Mouse (Mus musculus) heart, embryonic 13.5 days (tissue): ENCODE measurements around the gene Ccdc163. TPM values are rescaled to one million over a fixed set of nuclear protein-coding genes. Genes with fewer than 3 reads are reported as not detected.

Source experiments
- ATAC-seq: fragments of 200-750 bp; cut with Nextera tagmentation; 2 replicates; pipeline ENCODE4 v1.8.0; 2017; ENCODE audit warnings: moderate TSS enrichment; ENCODE audit not compliant: insufficient number of reproducible peaks, low FRiP score, low TSS enrichment; ENCODE audit errors: extremely low read depth
- H3K27ac ChIP-seq: fragments of 300-500 bp; sonication (generic); replicated peaks from 2 replicates; pipeline ENCODE4 v1.5.1; 2015; ENCODE audit warnings: moderate library complexity, mild to moderate bottlenecking, inconsistent platforms
- H3K27me3 ChIP-seq: fragments of 300-500 bp; sonication (generic); replicated peaks from 2 replicates; pipeline ENCODE4 v1.6.1; 2015; ENCODE audit warnings: mild to moderate bottlenecking, inconsistent platforms
- H3K36me3 ChIP-seq: fragments of 300-500 bp; sonication (generic); 2 replicates; pipeline ENCODE4 v1.6.1; 2015; ENCODE audit warnings: mild to moderate bottlenecking, inconsistent platforms
- H3K4me1 ChIP-seq: fragments of 300-500 bp; sonication (generic); 2 replicates; pipeline ENCODE4 v1.6.1; 2015; ENCODE audit warnings: inconsistent platforms
- H3K4me2 ChIP-seq: fragments of 300-500 bp; sonication (generic); 2 replicates; pipeline ENCODE4 v1.6.1; 2015; ENCODE audit warnings: inconsistent platforms, mild to moderate bottlenecking, moderate library complexity
- H3K4me3 ChIP-seq: fragments of 300-500 bp; sonication (generic); 2 replicates; pipeline ENCODE4 v1.5.1; 2015; ENCODE audit warnings: moderate library complexity, mild to moderate bottlenecking, inconsistent platforms
- H3K9ac ChIP-seq: fragments of 300-500 bp; sonication (generic); 2 replicates; pipeline ENCODE4 v1.6.1; 2015; ENCODE audit warnings: inconsistent platforms, mild to moderate bottlenecking, moderate library complexity
- H3K9me3 ChIP-seq: fragments of 300-500 bp; sonication (generic); 2 replicates; pipeline ENCODE4 v1.6.1; 2016; ENCODE audit warnings: inconsistent platforms
- WGBS: fragments of 180-500 bp; shearing (Covaris S2); methylation state at CpG from one replicate; pipeline ENCODE4 v1.1.7; 2015; ENCODE audit warnings: mixed read lengths; 5-methylcytosine and 5-hydroxymethylcytosine counted together
- polyA plus RNA-seq: library from polyadenylated mRNA; unstranded; fragments of >200 nt; fragmentation: Nextera tagmentation; extraction: Ambion mirVana; gene quantifications from 2 replicates; pipeline ENCODE4 v1.2.1, GENCODE M21; 2015

Ccdc163 gene
- polyA plus RNA-seq, 1 experiment from 2014 or later = 17.9 TPM

DNA sequence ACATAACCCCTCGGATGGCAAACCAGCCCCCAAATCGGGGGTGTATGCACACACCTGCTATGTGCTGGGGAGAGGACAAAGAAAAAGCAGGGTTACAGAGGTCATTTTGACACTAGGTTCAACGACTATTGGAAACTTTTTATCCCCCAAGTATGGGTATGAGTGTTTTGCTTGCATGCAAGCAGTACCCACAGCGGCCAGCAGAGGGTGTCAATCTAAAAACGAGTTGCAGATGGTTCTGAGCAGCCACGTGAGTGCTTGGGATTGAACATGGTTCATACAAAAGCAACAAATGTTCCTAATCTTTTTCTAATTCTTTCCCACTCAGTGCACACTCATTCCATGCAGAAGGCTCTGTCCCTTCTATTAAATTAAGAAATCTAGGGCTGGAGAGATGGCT lies 4.5 kb upstream of the Ccdc163 start:
- ATAC-seq = no peak
- Histone ChIP-seq H3K9ac (no peak overlapping the region), H3K4me1 (peaks cover 11% of the 10 kb centered on the region), H3K36me3 (peaks cover 56% of the 10 kb centered on the region), H3K9me3 (no peaks in the 10 kb centered on the region), H3K4me2 (no peak overlapping the region), H3K27me3 (no peaks in the 10 kb centered on the region), H3K27ac (no peak overlapping the region), H3K4me3 (no peak overlapping the region)
- 36% methylated on average over 6 of the region's 6 CpGs for WGBS

DNA sequence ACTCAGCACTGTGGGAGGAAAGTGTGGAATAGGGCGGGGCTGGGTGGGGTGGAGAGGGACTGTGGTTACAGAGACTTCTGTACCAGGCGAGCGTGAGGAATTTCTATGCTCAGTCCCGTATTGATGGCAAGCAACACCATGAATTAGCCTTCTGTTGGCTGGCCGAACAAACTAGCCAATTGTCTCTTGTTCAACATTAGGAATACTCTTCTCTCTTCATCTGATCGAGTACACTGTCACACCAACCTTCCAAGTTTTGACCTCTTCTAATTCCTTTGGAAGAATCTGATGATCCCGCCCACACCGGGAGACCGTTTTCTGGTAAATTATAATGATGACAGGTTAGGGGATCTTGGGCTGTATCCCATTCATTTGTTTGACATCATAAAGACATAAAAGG lies 643 bp upstream of the Ccdc163 start:
- ATAC-seq = no peak
- WGBS = 12% methylated on average over 9 of the region's 9 CpGs
- Histone ChIP-seq H3K27ac (peak overlapping the region; percentile 53), H3K27me3 (no peaks in the 10 kb centered on the region), H3K4me1 (peaks cover 16% of the 10 kb centered on the region), H3K9ac (peak overlapping the region; percentile 85), H3K9me3 (no peaks in the 10 kb centered on the region), H3K36me3 (peaks cover 26% of the 10 kb centered on the region), H3K4me2 (peak overlapping the region; percentile 87), H3K4me3 (peak overlapping the region; percentile 63)

DNA sequence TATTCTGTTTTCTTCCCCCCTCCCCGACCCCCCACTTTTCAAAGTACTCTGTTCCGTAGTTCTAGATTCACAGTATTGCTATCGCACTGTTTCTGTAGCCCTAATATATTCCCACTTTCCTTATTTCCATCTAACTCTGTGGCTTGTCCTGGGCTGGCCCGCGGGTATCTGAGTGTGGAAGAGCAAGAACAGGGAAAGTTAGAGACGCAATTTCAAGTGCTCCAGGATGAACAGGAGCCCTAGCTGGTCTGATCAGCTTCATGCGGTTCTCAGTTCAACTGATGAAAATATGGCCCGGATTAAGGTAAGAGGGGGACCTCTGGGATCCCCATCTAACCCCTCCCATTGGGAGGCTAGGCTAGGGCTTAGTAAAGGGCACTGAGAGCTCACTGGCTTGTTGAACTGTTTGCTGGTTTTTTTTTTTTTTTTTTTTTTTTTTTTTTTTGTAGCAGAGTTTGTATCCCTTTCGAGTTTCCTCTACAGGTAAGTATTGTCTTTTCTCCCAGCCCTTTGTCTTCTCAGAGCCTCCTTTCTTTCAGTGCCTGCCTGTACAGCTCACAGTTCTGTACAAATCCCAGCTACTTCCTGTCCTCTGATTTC lies 582 bp downstream of the Ccdc163 start:
- no peak for ATAC-seq
- peak overlapping the region; percentile 87 for H3K4me2 ChIP-seq
- WGBS = 5% methylated on average over 9 of the region's 9 CpGs
- H3K4me1 ChIP-seq = peaks cover 16% of the 10 kb centered on the region
- H3K27ac ChIP-seq = no peak overlapping the region
- peak overlapping the region; percentile 63 for H3K4me3 ChIP-seq
- H3K36me3 ChIP-seq = peaks cover 14% of the 10 kb centered on the region
- H3K9ac ChIP-seq = peak overlapping the region; percentile 82
- H3K27me3 ChIP-seq = no peaks in the 10 kb centered on the region
- no peaks in the 10 kb centered on the region for H3K9me3 ChIP-seq

DNA sequence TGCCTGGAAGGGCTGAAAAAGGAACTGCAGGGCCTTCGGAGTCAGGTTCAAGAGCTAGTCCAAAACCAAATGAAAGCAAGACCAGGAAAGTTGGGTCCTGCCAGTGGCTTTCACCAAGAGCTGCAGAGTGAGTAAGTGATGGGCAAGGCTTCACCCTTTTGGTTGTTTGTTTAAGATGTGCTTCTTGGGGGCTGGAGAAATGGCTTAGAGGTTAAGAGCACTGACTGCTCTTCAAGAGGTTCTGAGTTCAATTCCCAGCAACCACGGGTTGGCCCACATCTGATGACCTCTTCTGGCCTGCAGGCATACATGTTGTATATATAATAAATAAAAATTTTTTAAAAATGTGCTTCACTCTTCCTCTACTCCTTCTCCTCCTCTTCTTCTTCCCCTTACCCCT lies 1.8 kb downstream of the Ccdc163 start:
- H3K4me3 ChIP-seq = no peak overlapping the region
- H3K27ac ChIP-seq = no peak overlapping the region
- ATAC-seq = no peak
- H3K36me3 ChIP-seq = peaks cover 8% of the 10 kb centered on the region
- H3K4me1 ChIP-seq = peaks cover 16% of the 10 kb centered on the region
- no peak overlapping the region for H3K4me2 ChIP-seq
- H3K9me3 ChIP-seq = no peaks in the 10 kb centered on the region
- no peak overlapping the region for H3K9ac ChIP-seq
- WGBS = 87% methylated on average over 2 of the region's 2 CpGs
- H3K27me3 ChIP-seq = no peaks in the 10 kb centered on the region

DNA sequence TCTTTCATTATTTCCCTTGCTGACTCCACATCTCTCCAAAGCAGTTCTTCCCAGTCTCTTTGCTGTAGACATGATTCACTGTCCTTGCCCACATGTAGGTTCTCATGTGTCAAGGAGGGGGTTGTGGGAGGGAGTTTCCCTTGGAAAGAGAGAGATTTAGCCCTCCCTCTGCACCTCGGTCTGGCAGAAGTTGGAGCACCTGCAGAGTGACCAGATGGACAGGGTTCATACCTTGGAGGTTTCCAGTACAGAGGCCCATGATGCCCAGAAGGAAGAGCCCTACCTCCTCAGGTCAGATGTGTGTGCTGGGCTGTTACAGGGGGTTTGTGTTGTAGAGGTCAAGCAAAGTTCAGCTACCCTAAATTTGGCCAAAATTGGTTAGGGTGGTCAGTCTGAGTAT lies 4.2 kb downstream of the Ccdc163 start:
- Histone ChIP-seq H3K4me3 (no peak overlapping the region), H3K4me1 (peaks cover 11% of the 10 kb centered on the region), H3K9me3 (no peaks in the 10 kb centered on the region), H3K27ac (no peak overlapping the region), H3K4me2 (no peak overlapping the region), H3K9ac (no peak overlapping the region), H3K36me3 (peaks cover 18% of the 10 kb centered on the region), H3K27me3 (no peaks in the 10 kb centered on the region)
- ATAC-seq = no peak
- WGBS = 71% methylated on average over 1 of the region's 1 CpGs

DNA sequence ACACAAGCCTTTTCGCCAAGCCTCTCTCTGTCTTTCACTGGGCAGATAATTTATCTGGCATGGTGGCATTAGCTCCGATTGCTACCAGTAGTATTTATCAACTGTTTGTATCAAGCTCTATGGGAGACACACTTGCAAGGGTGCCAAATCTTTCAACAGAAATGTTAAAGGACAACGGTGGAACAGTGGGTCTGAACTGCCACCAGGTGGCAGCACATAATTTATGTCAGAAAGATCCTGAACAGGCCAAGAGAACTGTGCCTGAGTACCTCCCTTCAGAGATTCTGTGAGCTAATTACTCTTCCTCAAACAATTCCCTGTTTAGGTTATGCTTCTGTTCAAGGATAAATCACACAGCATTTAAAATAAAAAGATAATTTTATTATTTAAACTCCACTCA lies 11.1 kb downstream of the Ccdc163 start:
- no peaks in the 10 kb centered on the region for H3K27me3 ChIP-seq
- 15% methylated on average over 3 of the region's 3 CpGs for WGBS
- peaks cover 18% of the 10 kb centered on the region for H3K4me1 ChIP-seq
- H3K9me3 ChIP-seq = no peaks in the 10 kb centered on the region
- no peak overlapping the region for H3K4me2 ChIP-seq
- no peak overlapping the region for H3K27ac ChIP-seq
- peaks cover 15% of the 10 kb centered on the region for H3K36me3 ChIP-seq
- no peak overlapping the region for H3K4me3 ChIP-seq
- no peak overlapping the region for H3K9ac ChIP-seq
- no peak for ATAC-seq

DNA sequence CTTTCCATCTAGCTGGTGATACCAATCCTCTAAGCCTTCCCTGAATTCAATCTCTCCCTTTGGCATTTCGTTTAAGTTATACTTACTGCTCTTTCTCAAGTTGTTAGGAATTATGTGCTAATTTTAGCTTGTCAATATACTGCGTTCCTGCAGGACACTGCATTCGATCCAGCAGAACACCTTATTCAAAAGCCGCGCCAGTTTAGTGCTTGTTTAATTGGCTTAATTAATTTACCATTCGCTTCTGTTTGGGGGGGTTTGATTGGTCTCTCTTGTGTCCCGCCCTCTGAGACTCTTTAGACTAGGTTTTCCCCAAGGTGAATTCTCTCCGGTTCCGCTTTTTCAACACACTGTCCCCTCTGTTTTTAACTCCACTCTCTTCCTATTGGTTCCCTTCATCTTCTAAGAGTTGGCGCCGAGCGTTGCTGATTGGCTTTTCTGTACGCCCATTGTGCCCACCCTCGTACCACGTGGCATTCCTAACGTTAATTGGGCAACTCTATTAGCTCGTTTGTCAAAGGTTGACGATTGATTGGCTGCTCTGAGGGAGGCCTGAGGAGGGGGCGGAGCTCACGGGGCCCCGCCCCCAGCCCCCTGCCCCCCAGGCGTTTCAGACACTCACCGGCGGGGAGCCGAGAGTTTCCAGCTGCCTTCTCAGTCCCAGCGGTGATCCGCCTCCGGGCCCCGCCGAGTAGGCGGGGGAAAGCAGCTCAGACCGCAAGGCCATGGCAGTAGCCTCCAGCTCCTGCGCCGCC lies 12.2 kb downstream of the Ccdc163 start, which contains the start of gene Tesk2:
Gene Tesk2 (plus strand): TSS at position 606 of the 755 bp plus-strand sequence.
- Histone ChIP-seq H3K9ac (peak within 1 kb of the TSS; percentile 90), H3K4me1 (peaks cover 18% of the 10 kb centered on the region), H3K9me3 (no peaks in the 10 kb centered on the region), H3K27me3 (no peaks in the 10 kb centered on the region), H3K4me3 (peak within 1 kb of the TSS; percentile 86), H3K36me3 (peaks cover 6% of the 10 kb centered on the region), H3K27ac (peak within 1 kb of the TSS; percentile 88), H3K4me2 (peak within 1 kb of the TSS; percentile 96)
- ATAC-seq = peak; percentile 96
- WGBS = under 1% methylated on average over 34 of the region's 34 CpGs

DNA sequence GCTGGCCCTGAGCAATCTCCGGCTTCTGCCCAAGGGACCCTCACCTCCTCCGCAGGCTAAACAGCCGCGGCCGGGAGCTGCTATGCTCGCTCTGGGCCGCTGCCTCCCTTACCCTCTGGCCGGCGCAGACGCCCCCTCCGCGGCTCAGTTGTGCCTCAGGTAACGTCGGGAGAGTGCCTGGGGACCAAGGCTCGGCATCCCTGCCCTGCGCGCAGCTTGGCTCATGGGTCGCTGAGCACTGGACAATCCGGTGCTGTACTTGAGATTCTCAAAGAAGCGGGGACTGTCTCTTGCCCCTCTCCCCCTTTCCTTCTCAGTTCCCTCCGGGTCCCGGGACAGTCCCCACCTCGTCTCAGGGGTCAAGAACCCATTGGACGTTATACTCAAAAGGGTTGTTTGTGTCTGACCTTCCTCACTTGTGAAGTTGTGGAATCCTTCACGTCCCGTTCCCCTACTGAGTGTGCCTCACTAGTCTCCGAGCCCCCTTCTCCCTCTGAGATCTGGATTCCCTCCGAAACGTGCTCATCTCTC lies 12.9 kb downstream of the Ccdc163 start:
- H3K4me1 ChIP-seq = peaks cover 18% of the 10 kb centered on the region
- peak overlapping the region; percentile 96 for H3K4me2 ChIP-seq
- ATAC-seq = peak; percentile 44; the same call in 1 of the 2 replicates
- no peaks in the 10 kb centered on the region for H3K27me3 ChIP-seq
- peaks cover 2% of the 10 kb centered on the region; the same call in 1 of the 2 replicates for H3K36me3 ChIP-seq
- peak overlapping the region; percentile 86 for H3K4me3 ChIP-seq
- 1% methylated on average over 29 of the region's 29 CpGs for WGBS
- peak overlapping the region; percentile 90 for H3K9ac ChIP-seq
- no peaks in the 10 kb centered on the region for H3K9me3 ChIP-seq
- peak overlapping the region; percentile 88 for H3K27ac ChIP-seq

DNA sequence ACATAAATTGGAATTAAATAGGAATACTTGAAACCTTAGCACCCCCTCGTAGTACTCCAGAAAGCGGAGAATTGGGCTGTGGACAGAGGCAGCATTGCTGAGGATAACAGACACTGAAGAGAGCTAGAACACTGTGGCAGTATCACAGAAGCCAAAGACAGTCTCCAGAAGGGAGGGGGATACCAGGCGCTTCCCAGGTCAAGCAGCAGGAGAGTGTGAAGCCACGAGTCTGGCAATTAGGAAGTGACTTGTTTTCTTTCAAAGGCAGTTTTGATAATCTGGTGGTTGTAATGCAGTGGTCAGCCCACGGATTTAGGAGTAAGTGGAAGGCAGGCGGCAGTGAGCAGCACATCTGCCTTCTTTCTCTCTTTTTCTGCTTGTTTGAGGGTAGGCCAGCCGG lies 13.9 kb downstream of the Ccdc163 start:
- H3K4me1 ChIP-seq = peaks cover 18% of the 10 kb centered on the region
- H3K27ac ChIP-seq = no peak overlapping the region
- 32% methylated on average over 7 of the region's 7 CpGs for WGBS
- H3K4me3 ChIP-seq = peak overlapping the region; percentile 86
- no peaks in the 10 kb centered on the region for H3K27me3 ChIP-seq
- H3K9ac ChIP-seq = 0 out of 2 replicates have a peak overlapping the region, but pooled peaks have one; percentile 90
- no peaks in the 10 kb centered on the region for H3K9me3 ChIP-seq
- ATAC-seq = no peak
- H3K4me2 ChIP-seq = peak overlapping the region; percentile 96
- H3K36me3 ChIP-seq = no peaks in the 10 kb centered on the region

DNA sequence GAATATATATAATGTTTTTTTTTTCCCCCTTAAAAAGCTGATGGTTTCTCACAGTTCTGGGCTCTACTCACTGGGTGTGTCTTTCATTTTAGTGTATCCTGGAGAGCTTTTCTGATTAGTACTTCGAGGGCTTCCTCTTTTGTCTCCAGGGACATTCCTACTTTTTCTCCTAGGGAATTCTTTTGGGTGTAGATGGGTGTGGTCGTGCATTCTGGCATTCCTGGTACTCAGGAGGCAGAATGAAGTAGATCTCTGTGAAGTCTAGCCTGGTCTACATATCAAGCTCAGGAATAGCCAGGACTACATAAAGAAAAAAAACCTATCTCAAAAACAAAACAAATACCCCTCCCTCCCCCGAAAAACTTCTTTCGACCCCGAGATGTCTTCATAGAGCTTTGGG lies 17.1 kb downstream of the Ccdc163 start:
- WGBS = 72% methylated on average over 5 of the region's 5 CpGs
- Histone ChIP-seq H3K4me2 (no peak overlapping the region), H3K27me3 (no peaks in the 10 kb centered on the region), H3K36me3 (no peaks in the 10 kb centered on the region), H3K4me3 (no peak overlapping the region), H3K9me3 (no peaks in the 10 kb centered on the region), H3K4me1 (peaks cover 13% of the 10 kb centered on the region), H3K9ac (no peak overlapping the region), H3K27ac (no peak overlapping the region)
- no peak for ATAC-seq

DNA sequence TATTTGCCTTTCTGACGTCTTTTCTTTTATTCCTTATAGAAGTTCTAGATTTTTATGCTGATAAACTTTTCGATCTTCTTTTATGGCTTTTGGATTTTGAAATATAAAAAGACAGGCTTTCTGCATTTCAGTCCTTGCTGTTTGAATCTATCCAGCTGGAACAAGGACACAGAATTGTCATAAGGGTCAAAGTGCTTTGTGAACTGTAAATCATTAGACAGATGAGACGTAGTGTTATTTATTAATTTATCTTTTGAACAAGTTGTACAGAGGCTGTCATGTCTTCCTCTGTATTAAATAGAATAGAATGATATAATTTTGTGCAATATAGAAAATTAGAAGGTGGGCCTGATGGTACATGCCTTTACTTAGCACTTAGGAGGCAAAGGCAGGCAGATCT lies 19.1 kb downstream of the Ccdc163 start:
- 73% methylated on average over 3 of the region's 3 CpGs for WGBS
- Histone ChIP-seq H3K27ac (no peak overlapping the region), H3K27me3 (no peaks in the 10 kb centered on the region), H3K4me1 (peaks cover 8% of the 10 kb centered on the region), H3K9ac (no peak overlapping the region), H3K36me3 (no peaks in the 10 kb centered on the region), H3K4me2 (no peak overlapping the region), H3K9me3 (no peaks in the 10 kb centered on the region), H3K4me3 (no peak overlapping the region)
- ATAC-seq = no peak
